Mouse (Mus musculus) lung, postnatal 36 days (tissue): Measurements from ENCODE around the gene Cd248.

ENCODE experiments used
- DNase-seq: peaks from one replicate; pipeline ENCODE4 v3.0.0; 2022; ENCODE audit warnings: mixed read lengths

Gene Cd248

DNA sequence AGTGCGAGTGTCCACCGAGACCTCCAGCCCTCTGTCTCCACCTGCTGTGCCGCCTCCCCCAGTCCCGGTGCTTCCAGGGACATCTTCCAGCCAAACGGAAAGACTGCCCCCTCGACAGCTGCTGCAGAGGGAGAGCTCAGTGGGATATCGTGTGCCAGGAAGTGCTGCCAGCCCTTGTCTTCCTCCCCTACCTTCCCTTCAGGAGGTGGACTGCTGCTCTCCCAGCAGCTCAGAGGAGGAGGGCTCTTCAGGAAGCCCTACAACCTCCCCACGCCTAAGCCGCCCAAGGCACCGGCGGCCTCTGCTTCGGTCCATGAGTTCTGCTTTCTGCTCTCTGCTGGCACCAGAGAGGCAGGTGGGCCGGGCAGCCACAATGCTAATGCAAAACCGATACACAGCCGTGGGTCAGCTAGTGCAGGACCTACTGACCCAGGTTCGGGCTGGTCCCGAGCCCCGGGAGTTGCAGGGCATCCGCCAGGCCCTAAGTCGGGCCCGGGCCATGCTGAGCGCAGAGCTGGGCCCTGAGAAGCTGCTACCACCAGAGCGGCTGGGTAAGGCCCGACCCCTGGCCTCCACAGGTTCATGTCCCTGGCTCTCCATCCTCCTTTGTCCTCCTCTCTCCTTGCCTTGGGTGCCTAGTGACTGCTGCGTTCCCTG lies 15.6 kb upstream of the Cd248 start:
- DNase-seq = no peak

DNA sequence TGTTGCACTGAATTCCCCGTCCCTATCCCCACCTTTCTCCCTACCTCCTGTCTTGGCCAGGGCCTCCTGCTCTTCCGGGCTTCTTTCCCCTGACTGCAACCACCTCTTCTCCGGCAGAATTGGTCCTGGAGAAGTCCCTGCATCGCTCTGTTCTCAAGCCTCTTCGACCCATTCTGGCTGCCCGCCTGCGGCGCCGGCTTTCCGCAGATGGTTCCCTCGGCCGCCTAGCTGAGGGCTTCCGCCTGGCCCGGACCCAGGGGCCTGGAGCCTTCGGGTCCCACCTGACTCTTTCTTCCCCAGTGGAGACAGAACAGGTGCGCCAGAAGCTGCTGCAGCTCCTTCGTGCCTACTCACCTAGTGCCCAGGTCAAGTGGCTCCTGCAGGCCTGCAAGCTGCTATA lies 15.0 kb upstream of the Cd248 start:
- no peak for DNase-seq

DNA sequence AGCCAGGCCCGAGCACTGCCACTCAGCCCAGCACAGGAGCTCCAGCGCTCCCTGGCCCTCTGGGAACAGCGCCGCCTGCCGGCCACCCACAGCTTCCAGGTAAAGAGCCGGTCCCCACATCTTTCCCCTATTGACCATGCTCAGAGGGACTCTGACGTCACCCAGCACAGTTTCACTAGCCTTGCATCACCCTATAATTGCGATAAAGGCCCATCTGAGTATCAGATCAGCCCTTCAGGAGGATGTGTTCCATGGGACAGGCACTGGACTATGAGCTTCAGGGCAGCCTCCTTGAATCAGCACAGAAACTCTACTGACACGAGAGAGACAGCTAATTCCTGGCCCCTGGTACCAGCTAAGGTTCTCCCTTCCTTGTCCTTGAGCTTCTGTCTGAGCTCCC lies 14.0 kb upstream of the Cd248 start:
- DNase-seq = peak; percentile 53

DNA sequence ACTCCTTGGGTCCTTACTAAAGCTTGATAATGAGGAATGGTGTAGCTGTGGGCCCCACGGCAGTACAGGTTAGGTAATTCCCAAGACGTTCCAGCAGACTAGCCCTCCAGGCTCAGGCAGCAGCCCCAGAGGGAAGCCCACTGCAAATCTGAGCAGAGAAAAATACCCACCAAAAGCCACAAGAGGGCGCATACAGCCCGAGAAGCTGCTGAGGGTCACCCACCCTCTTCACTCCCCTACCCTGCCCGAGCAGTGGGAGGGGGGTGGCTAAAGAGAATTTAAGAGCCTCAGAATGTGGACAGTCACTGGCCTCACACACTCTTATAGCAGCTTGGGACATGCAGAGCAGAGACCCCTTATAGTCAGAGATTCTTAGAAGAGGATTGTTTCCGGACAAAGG lies 11.6 kb upstream of the Cd248 start:
- peak; percentile 50 for DNase-seq

DNA sequence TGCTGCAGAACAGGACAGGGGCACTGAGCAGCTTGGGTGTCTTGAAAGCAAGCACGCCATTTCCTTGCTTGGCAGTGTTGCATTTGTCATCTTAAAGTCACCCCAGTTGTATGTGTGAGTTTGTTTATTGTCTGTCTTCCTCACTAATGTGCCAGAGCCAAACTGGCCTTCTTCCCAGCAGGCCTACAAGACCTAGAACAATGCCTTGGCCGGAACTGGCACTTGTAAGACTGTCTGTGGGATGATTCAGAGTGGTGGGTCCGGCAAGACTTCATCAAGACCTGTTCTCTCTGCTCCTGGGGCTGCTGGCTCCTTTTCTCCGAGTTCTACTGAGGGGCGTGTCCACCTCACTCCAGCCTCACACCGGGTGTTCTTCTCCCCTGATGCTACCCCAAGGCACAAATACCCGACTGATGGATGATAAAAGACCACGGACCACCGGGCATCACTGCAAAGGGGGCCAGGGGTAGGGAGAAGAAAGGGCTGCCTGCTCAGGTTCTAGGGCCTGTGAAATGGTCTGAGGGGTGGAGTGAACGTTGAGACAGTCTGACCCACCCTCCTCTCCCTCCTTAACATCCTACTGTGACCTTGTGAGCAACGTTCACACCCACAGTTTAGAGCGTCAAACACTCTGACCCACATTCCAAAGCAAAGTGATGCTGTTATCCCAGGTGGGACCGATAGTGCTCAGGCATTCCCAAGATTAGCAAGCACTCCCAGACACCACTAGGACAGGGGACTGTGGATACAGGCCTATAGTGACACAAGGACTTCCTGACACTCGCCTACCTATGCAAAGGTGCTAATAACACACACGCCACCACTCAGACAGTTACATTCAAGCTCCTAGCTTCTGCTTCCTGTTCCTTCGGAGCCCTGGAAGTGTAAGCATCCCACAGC lies 9.8 kb upstream of the Cd248 start:
- peak; percentile 79 for DNase-seq

DNA sequence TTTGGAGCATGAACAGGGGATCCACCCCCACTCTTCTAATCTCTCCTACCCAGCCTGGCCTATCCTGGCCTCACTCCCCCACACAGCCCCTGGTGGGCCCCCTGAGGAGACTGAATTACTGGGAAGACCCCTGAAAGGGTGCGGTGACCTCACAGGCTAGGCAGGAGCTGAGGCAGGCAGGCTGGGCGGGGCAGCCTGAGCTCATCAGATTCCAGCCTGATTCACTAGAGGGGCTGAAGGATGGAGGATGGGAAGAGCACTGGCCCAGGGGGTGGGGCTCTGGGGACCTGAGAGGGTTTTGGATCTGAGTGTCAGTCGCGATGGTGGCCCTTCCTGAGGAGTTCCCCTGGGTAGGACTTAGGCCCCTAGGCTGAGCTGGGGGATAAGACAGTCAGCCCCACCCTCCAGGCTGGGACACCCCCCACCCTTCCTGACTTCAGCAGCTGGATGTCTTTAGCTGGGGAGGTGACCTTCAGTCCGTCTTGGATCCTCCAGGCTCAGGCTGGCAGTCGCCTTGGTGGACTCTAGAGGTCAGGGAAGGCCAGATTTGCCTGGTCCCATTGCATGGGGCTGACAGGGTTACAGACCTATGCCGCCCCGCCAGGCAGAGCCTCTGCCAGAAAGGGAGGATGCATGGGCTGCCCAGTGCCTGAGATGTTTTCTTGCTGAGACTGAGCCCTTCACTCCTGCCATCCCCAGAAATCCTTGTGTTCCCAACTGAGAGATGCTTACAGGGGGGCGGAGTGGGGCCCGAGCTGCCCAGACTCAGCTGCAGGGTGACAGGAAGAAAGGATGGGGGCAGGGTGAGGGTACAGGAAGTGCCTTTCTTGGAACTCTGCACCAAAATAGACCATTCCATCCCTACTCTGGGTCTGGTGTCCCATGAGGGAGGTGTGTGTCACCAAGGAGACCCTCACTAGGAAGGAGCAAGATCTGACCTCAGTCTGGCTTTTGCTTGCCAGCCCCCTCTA lies 8.8 kb upstream of the Cd248 start:
- peak; percentile 53 for DNase-seq

DNA sequence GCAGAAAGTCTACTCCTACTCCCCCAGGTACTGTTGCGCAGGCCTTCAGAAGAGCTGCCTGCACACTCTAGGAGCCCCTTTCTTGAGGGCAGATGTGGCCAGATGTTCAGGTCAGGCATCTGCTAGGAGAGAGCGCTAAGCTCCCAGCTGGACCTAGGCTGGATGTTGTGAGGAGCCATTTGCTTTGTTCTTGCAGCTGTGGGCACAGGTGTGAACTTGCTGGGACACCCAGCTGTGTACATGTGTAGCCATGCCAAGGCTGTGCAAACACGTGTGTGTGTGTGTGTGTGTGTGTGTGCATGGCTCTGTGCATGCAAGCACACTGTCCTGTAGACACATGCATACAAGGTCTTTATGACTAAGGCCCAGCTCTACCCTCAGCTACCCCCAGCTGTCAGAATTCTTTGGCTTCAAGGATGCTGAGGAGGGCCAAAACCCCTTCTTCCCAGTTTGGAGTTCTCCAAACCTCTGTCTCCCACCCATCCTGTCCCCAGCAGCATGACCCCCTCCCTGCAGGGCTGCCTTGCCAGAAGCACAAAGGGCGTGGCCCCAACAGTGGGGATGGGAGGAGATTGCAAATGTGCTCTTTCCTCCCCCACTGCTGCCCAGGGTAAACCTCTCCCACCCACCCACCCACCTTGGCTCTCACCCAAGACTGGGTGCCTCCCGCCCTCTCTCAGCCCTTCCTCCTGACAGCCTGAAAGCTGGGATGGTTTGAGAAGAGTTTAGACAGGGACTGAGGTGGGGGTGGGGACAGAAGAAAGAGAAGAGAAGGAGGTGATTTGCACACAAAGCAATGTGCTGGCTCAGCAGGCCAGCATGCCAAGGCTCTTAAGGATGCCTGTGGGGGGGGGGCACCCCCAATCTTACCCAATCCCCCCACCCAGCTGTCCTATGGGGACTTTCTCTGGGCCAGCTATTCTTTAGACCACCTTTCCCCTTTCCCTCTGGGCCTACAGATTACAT lies 7.2 kb upstream of the Cd248 start:
- peak; percentile 29 for DNase-seq

DNA sequence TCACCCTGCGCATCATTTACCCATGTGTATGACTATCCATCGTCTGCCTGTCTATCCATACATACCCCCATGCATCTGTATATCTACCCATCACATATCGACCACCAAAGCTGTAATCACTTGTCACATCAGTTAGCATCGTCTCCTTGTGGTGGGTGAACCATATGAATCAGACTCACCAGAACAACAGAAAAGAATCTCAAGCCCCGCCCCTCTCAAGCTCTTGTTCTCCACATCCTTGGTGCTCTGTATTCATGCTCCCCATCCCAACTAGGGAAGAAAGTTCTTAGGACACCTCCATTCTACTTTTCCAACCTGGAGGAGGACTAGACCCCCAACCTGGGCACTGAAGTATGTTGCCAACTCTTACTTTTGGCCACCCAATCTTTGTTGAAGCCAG lies 5.8 kb upstream of the Cd248 start:
- DNase-seq = no peak

DNA sequence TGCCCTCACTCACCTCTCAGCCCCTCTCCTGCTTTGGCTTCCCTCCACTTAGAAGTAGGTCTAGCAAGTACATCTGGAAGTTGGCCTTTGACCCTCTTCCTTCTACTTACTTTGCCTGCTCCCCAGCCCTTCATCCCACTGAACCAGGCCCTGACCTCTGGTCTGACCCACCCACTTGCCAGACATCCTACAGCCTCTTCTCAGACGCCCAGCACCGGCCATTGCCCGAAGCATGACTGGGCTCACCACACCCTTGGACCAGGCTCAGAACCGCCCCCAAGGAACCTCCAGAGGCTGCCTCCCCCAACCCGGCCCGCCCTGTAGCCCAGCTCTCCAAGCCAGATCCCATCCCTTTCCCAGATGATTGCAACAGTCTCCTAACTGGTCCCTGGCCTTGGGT lies 5.4 kb upstream of the Cd248 start:
- DNase-seq = peak; percentile 35

DNA sequence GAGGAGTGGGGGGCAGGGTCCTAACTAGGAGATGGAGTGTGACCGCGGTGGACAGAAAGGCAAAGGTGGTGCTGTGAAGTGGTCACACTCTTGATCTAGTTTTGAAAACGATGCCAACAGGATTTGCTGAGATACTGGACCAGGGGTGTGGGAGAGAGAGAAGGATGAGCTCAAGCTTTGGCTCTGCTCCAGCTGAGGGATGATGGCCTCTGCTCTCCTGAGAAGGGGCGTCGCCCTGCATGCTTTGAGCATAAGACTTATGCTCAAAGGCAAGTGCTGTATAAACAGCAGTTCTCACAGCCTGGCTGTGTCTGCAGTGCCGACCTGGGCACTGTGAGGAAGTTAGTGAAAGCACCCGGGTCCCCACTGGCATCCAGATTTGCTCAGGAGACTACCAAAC lies 2.8 kb upstream of the Cd248 start:
- no peak for DNase-seq

DNA sequence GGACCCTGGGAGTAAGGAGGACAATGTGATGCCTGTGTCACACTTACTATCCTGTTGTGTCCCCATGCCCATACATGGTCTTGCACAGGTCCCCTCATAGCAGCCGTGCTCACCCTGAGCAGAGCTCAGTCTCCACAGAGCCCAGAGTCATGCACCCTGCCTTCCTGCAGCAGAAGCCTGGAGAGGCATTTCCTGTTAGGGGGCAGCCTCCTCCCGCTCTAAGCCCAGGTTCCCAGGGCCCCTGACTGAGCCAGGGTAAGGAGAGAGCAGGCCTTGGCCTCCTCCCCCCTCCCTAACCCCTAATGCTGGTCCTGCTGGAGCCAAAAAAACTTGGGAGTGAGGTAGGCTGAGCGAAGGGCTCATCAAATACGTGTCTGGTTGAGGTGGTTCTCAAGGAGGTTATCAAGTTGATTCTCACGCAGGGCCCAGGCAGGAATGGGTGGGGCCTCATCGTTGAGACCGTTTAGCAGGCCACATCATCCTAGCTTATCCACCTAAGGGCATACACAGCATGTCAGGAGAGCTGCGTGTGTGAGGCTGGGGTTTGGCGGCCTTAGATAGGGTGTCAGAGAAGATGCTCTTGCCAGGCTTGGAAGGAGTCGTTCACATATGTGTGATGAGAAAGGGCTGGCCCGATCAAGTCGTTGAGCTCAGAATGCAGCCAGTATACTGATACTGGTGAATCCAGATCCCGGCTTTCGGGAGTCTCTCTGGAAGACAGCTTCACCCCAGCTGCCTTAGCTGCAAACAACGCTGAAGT lies 658 bp upstream of the Cd248 start:
- no peak for DNase-seq

DNA sequence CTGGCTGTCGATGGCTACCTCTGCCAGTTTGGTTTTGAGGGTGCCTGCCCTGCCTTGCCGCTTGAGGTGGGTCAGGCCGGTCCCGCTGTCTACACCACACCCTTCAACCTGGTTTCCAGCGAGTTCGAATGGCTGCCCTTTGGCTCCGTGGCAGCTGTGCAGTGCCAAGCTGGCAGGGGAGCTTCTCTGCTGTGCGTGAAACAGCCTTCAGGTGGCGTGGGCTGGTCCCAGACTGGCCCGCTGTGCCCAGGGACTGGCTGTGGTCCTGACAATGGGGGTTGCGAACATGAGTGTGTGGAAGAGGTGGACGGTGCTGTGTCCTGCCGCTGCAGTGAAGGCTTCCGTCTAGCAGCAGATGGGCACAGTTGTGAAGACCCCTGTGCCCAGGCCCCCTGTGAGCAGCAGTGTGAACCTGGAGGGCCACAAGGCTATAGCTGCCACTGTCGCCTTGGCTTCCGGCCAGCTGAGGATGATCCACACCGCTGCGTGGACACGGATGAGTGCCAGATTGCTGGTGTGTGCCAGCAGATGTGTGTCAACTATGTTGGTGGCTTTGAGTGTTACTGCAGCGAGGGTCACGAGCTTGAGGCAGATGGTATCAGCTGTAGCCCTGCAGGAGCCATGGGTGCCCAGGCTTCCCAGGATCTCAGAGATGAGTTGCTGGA lies 824 bp downstream of the Cd248 start:
- DNase-seq = no peak

DNA sequence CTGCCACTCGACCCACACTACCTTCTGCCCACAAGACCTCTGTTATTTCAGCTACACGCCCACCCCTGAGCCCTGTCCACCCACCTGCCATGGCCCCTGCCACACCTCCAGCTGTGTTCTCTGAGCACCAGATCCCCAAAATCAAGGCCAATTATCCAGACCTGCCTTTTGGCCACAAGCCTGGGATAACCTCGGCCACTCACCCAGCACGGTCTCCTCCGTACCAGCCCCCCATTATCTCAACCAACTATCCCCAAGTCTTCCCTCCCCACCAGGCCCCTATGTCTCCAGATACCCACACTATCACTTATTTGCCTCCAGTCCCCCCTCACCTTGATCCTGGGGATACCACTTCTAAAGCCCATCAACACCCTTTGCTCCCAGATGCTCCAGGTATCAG lies 1.6 kb downstream of the Cd248 start:
- DNase-seq = no peak

DNA sequence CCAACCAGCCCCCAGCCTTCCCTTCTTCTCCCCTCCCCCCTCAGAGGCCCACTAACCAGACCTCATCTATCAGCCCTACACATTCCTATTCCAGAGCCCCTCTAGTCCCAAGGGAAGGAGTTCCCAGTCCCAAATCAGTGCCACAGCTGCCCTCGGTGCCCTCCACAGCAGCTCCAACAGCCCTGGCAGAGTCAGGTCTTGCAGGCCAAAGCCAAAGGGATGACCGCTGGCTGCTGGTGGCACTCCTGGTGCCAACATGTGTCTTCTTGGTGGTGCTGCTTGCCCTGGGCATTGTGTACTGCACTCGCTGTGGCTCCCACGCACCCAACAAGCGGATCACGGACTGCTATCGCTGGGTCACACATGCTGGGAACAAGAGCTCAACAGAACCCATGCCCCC lies 2.1 kb downstream of the Cd248 start:
- DNase-seq = no peak

DNA sequence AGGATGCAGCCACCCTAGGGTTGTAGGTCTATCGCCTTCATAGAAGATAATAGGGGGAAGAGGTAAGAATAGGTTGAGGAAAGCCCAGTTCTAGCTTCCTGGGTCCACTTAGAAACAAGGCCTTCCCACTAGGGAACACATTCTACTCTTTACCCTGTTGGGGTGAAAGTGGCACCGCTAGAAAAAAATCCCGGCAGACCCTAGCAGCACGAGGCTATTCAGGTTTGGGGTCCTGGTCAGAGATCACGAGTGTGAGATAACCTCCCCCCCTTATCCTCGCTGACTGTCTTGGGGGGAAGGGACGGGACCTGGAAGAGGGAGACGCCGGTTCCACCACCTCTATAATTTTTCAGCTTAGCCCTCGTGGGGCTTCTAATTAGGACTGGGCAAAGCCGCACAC lies 3.2 kb downstream of the Cd248 start:
- DNase-seq = no peak

DNA sequence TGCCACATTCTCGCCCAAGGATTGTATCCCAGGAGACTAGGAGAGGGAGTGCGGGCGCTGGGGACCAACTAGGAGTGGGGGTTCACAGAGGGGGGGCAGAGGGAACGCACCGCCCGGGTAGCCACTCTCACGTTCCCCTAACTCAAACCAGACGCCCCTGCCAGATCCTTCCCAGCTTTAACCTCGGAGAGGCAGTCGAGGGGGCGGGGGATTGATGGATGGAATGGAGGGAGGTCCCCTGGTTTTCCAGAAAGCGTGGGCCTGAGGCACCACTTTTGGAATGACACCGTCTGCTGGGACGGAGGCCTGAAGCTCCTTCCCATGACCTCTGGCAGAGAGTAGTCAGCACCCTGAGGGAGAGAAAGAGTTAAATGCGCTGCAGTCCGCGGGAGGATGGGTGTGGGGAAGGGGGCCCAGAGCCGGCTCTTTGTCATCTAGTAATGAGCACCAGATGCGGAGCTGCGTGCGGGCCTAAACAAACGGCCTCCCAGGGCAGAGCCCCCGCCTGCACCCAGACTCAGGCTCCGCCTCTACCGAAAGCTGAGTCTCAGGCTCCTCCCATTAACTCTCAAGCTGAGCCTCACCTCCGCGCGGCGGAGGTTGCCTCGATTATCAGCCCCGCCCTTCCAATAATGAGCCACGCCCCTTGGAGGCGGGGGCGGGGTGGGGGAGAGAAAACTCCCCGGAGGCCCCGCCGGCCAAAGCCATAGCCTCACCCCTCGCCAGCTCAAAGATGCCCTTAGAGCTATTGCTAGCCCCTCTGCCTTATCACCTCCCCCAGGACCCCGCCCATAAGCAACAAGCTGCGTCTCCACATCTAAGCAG lies 3.9 kb downstream of the Cd248 start:
- peak; percentile 86 for DNase-seq

DNA sequence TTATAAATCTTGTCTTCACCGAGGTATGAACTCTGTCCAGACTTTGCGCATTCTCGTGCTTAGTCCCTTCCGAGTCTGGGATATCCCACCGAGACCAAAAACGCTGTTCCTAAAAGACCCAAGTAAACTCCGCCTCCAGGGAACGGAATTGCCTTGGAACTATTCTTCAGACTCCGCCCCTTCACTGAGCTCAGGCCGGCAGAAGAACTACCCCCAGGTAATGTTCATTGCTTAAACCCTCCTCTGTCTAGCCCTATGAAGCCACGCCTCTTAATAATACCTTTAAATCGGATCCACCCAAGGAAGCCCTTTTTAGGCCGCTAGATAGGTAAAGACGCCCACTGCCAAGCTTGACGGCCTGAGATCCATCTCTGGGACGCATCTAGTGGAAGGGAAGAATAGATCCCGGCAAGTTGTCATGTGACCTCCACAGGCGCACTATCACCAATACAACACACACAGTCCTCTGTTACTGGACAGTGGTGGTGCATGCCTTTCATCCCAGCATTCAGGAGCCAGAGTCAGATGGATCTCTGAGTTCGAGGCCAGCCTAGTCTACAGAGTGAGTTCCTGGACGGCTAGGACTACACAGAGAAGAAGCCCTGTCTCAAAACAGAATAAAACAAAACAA lies 4.6 kb downstream of the Cd248 start:
- peak; percentile 53 for DNase-seq

DNA sequence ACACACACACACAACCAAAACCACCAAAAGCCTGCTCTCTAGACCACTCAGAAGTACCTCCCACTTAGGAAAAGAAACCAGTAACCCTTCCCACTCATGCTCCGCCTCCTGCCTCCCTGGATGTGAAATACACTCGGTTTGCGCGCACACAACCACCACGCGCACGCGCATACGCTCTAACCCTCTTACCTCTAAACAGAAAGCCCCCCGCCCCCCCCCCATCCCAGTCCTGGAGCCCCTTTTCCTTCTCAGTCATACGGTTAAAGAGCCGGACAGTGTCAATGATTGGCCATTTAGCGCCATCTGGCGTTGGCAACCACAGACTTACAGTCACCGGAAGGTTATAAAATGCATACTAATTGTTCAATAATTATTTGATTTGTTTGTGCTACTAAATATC lies 5.2 kb downstream of the Cd248 start:
- peak; percentile 85 for DNase-seq

DNA sequence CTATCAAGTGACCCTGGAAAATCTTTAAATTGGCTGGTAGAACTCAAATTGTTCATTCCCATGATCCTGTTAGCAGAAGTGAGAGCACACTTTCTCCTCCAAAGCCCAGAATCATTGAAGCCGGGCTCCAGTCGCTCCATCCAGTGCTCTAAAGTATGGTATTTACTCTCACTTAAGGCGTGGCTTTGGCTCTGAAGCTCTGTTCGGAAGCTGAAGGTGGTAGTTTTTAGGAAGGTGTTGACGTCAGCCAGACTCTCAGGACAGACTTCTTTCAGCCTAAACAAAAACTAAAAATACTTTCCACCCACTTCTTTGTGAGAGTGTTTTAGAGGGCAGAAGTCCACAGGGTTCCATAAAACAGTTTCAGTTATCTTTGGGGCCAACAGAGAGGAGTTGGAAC lies 5.6 kb downstream of the Cd248 start:
- DNase-seq = no peak
